Mouse (Mus musculus) ovary, adult 18-20 months (tissue): ENCODE results near the gene Fam189b.
"Not testable (repeated sequence)": the region's sequence is repeated elsewhere in the genome, so short reads cannot be mapped to it uniquely, and the experiment has no call there.

Experiments used
- DNase-seq: peaks from one replicate; pipeline ENCODE4 v3.0.0; 2022; ENCODE audit warnings: low spot score, mixed read lengths

The Fam189b gene

DNA sequence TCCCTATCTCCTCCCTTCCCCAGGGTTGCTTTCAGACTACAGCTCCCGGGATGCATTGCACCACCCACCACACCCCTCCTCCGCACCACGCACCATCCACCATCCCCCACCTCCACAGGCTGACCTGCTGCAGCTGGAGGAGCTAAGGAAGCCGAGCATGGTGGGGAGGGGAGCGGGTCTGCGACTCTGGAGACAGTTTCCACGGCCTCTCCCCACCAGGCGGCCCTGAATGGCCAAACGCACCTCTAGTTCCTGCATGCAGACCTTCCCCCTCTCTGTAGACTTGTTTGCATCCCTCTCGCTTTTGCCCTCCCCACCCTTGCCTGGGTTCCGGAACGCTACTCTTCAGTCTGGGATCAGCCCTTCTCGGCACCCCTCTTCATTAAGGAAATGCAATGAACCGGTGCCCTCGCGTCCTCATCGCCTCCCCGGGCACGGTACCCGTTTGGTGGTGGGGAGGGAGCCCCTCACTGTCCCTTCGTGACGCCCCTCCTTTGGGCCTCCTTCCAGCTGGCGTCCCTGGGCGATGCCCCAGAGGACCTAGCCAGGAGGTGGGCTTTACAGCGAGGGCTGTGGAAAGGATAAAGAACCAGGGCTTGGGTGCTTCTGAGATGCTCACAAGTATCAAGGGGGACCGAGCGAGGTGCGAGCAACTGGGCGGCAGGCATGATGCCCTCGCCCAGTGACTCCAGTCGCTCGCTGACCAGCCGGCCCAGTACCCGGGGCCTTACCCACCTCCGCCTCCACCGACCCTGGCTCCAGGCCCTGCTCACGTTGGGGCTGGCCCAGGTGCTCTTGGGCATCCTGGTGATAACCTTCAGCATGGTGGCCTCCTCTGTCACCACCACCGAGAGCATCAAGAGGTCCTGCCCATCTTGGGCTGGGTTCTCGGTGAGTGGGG, at the start of gene Fam189b:
Fam189b (plus strand) TSS at position 86 of the 901 bp plus-strand sequence.
- peak; percentile 84 for DNase-seq

GRCm38 (mm10) chr3:89133752-89134151, 49.2 kb upstream of the Fam189b start:
- DNase-seq: no peak

GRCm38 (mm10) chr3:89135958-89136357, 47.0 kb upstream of the Fam189b start, which contains the start of gene Pklr:
Gene Pklr, plus strand, starts transcription at chr3:89136142.
- DNase-seq: no peak

- no peak for DNase-seq
Measured at GRCm38 (mm10) chr3:89136365-89136764, 46.6 kb upstream of the Fam189b start.

DNA sequence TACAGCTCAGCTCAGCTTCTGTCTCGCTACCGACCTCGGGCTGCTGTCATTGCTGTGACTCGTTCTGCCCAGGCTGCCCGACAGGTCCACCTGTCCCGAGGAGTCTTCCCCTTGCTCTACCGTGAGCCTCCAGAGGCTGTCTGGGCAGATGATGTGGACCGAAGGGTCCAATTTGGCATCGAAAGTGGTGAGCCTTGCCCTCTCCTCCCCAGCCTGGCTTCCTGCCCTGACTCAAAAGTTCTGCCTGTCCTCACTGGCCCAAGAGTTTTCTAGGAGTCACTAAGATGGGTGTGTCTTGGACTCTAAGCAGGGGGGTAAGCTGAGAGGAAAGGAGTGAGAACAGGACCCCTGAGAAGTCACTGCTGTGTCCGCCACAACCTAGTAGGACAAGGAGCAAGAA, 38.1 kb upstream of the Fam189b start:
- DNase-seq: no peak

DNA sequence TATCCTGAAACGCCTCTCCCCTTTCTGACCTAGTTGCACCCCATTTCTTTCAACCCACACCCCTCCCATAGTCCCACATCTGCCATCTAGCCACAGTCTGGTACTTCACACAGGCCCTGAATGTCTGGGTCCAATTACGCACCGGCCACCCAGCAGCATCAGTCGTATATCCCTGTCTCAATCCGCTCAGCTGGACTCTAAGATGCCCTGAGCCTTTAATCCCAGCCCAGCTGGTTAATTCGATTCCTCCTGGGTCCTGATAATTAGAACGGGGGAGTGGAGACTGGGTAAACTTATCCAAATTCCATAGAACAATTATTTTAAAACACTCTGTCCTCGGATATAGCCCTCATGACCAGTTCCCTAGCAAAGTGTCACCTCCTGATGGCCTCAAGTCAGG, 37.4 kb upstream of the Fam189b start:
- no peak for DNase-seq

GRCm38 (mm10) chr3:89147101-89147978, 35.6 kb upstream of the Fam189b start:
- DNase-seq: no peak

DNA sequence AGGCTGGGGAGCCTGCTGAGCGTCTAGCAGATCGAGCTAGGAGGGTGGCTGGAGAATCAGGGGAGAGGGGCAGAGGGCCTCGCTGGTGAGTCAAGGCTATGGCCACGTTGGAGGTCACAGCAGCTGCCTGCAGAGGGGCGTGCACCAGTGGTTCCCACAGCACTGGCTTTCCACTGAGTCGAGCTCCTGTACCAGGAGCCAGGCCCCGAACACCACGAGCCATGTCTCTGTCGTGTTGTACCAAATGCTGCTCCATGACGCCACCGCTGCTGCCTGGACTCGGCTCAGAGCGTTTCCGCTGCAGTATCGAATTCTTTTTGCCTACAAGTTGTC, 35.0 kb upstream of the Fam189b start:
- no peak for DNase-seq

- DNase-seq: no peak
Measured at GRCm38 (mm10) chr3:89148567-89148966, 34.4 kb upstream of the Fam189b start.

- no peak for DNase-seq
Measured at GRCm38 (mm10) chr3:89152084-89152835, 30.7 kb upstream of the Fam189b start.

- DNase-seq: no peak
Measured at GRCm38 (mm10) chr3:89156951-89157350, 26.0 kb upstream of the Fam189b start.

GRCm38 (mm10) chr3:89158651-89159050, 24.3 kb upstream of the Fam189b start:
- DNase-seq: no peak

DNA sequence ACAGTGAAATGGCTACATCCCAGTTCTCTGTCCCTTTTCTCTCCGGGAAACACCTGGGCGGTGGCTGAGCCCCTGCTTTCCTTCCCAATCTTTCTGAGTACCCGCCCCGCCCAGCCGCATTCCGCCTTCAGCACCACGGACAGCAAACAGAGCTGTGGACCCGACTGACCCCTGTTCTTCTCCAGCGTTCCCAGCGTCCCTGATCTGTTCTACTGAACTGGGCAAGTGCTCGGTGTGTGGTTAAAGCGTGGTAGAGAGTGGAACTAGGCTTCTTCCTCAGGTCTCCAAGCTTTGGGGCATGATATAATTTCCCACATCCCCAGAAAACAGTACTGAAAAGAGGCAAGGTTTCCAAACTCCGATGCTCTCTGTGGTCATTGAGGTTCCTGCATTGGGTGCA, 23.7 kb upstream of the Fam189b start:
- DNase-seq: no peak

DNA sequence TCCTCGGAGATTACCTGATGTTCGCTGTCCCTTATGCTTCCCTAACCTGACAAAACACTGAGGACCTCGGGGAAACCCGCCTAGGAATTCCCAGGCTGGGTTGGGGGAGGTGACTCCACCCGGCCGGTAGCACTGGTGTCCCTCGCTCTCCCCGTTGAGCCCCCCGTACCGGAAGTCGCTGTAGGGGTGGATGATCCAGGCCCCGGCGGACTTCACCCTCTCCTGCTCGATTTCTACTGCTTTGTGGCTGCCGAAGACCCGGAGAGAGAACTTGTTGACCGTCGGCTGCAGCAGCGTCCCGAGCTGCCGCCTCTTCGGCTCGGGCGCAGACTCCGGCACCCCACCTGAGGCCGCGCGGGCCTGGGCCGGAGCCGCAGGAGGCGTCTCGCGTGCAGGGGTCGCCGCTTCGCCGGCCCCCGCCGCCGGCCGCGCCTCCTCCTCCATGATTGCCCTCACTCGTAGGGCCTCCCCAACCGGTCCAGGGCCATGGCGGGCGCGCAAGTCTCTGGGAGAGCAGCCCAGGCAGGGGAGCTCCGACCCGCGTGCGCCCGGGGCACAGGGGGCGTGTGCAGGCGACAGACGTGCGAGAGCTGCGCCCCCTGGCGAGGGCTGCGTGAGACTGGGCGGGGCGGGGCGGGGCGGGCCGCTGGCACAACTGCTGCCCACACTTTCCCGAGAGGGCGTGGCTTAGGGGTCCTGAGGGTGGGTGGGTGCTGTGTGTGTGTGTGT, 23.2 kb upstream of the Fam189b start, which contains the start of gene Hcn3:
Hcn3 (minus strand) TSS at position 581 of the 729 bp plus-strand sequence.
- peak; percentile 42 for DNase-seq

- not testable (repeated sequence) for DNase-seq
Measured at GRCm38 (mm10) chr3:89161207-89161606, 21.7 kb upstream of the Fam189b start.

- no peak for DNase-seq
Measured at GRCm38 (mm10) chr3:89161786-89162185, 21.2 kb upstream of the Fam189b start.

DNA sequence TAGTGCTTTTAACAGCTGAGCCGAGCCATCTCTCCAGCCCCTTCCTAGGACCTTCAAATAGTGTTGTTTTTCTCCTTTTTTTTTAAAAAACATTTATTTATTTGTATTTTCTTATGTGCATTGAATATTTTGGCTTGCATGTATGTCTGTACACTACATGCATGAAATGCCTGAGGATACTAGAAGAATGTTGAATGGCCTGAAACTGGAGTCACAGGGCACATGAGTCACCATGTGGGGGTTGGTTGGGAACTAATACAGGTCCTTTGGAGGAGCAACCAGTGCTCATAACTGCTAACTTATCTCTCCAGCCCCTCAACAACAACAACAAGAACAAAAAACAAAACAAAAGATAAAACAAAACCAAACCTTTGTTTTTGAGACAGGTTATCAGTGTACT, 19.8 kb upstream of the Fam189b start:
- no peak for DNase-seq

- DNase-seq: no peak
Measured at GRCm38 (mm10) chr3:89163643-89164245, 19.2 kb upstream of the Fam189b start.

GRCm38 (mm10) chr3:89164506-89165267, 18.3 kb upstream of the Fam189b start, which contains the start of gene Clk2:
Gene Clk2, plus strand, starts transcription at chr3:89164795.
- peak; percentile 92 for DNase-seq

DNA sequence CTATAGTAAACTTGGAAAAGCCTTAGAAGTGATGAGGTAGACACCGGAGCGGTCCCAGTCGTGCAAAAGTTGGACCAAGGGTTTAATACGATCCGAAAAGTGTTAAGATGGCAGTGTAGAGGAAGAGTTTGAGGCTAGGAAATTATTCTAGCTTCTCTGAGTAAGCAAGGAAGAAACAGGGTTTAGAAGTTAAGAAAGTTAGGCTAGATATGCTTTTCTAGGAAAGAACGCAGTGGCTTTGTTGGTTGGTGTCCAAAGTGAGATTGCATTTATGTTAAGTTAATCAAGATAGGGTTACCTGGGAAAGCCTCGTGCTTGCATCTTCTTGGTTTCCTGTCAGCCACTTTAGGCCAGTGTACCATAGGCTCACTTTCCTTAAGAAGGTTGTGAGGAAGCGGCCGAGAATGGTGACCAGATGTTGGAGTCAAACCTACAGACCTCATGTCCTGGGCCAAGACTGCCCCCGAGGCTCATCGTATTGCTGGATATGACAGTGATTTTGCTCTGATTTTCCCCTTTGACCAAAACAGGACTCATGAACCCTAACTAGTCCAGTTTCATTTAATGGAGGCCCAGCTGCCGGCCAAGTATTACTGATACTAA, 17.6 kb upstream of the Fam189b start:
- no peak for DNase-seq
